Mouse (Mus musculus) CD4-positive, CD25-positive, alpha-beta regulatory T cell (primary cell): ENCODE results near the gene Bicc1. TPM values are rescaled to one million over a fixed set of nuclear protein-coding genes. Genes with fewer than 3 reads are reported as not detected.

Source experiments
- polyA plus RNA-seq: library from polyadenylated mRNA; unstranded; fragments of 100-300 nt; shearing (Covaris generic); gene quantifications from one replicate; pipeline ENCODE4 v1.2.1, GENCODE M21; 2017

Gene Bicc1
- not detected for polyA plus RNA-seq

DNA sequence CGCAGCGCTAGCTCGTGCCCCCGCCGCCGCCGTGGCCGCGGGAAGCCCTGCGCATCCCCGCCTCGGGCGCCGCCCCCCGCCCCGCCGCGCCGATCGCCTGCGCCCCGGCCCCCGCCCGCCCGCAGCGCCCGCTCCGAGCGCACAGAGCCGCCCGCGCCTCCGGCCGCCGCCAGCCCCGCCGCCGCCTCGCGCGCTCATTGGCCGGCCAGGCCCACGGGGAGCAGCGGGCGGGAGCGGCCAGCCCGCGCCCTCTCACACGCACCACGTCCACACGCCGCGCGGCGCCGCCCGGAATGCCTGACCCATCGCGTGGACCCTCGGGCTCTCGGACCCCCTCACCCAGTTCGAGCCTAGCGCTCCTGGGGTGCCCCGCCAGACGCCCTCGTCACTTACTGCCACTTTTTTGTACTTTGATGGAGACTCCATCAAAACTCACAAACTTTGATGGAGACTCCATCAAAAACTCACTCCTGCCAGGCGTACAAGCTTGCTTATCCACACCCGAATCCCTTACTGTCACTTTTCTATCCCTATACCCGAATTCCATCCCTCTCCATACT lies at the start of gene Bicc1:
TSS of gene Bicc1 (minus strand) at position 25 of the 560 bp plus-strand sequence.

Other genes with a start within 250 kb of the Bicc1 start
- 107 TPM for gene Tfam, start 78.6 kb upstream of the Bicc1 start, polyA plus RNA-seq
- 70.3 TPM for gene Ube2d1, start 125.6 kb upstream of the Bicc1 start, polyA plus RNA-seq
- 32.5 TPM for gene Cisd1, start 185.3 kb upstream of the Bicc1 start, polyA plus RNA-seq
- gene Ipmk, start 188.1 kb upstream of the Bicc1 start, polyA plus RNA-seq: 16.7 TPM